Mouse (Mus musculus) bone marrow macrophage, adult 2 months (primary cell): Measurements from ENCODE around the gene Irf8.

Experiments
- CTCF ChIP-seq: IDR thresholded peaks from 2 replicates; pipeline ENCODE4 v1.5.1; 2012; ENCODE audit warnings: low read depth, mild to moderate bottlenecking, low read length, moderate library complexity
- POLR2A ChIP-seq: IDR thresholded peaks from 2 replicates; pipeline ENCODE4 v1.6.1; 2012; ENCODE audit warnings: mild to moderate bottlenecking, low read depth, low read length, borderline replicate concordance

GRCm38 (mm10) chr8:120797019-120797727 lies 61.0 kb downstream of the Irf8 start:
- TF ChIP-seq CTCF, result no peak
- no peak for TF ChIP-seq POLR2A
